Mouse (Mus musculus) ES-CJ7 (cell line): ENCODE data around the gene Sprr2k.
A peak's percentile ranks its signal among the peaks of the same experiment; 100 is the strongest.

ENCODE experiments used
- DNase-seq: peaks from one replicate; pipeline ENCODE4 v3.0.0; 2011; ENCODE audit warnings: low read depth, low spot score

The Sprr2k gene

GRCm38 (mm10) chr3:92432282-92432681, at the start of gene Sprr2k:
Gene Sprr2k (plus strand): TSS chr3:92432582.
- no peak for DNase-seq

GRCm38 (mm10) chr3:92385385-92385784, 47.0 kb upstream of the Sprr2k start, which contains the start of gene Sprr2h:
Gene Sprr2h (plus strand): TSS chr3:92385685.
- no peak for DNase-seq

- no peak for DNase-seq
Observed at GRCm38 (mm10) chr3:92394301-92394700, 38.1 kb upstream of the Sprr2k start.

GRCm38 (mm10) chr3:92407691-92408090, 24.7 kb upstream of the Sprr2k start, which contains the start of gene Sprr2i:
Gene Sprr2i (plus strand): TSS chr3:92407991.
- no peak for DNase-seq

GRCm38 (mm10) chr3:92417782-92418181, 14.6 kb upstream of the Sprr2k start, which contains the start of gene Sprr2j-ps:
Gene Sprr2j-ps (plus strand): TSS chr3:92418082.
- no peak for DNase-seq

- DNase-seq = no peak
Observed at GRCm38 (mm10) chr3:92429323-92429722, 3.1 kb upstream of the Sprr2k start, which contains the start of gene Gm9774. Gene Gm9774 (minus strand): TSS chr3:92429423.

- no peak for DNase-seq
Observed at GRCm38 (mm10) chr3:92438689-92439088, 6.3 kb downstream of the Sprr2k start, which contains the start of gene Sprr1b. Gene Sprr1b (minus strand): TSS chr3:92438789.

GRCm38 (mm10) chr3:92440177-92440576, 7.8 kb downstream of the Sprr2k start:
- no peak for DNase-seq

- no peak for DNase-seq
Observed at GRCm38 (mm10) chr3:92455151-92455550, 22.8 kb downstream of the Sprr2k start.

- DNase-seq = no peak
Observed at GRCm38 (mm10) chr3:92458620-92459019, 26.2 kb downstream of the Sprr2k start, which contains the start of gene Sprr3. Gene Sprr3 (minus strand): TSS chr3:92458720.

- no peak for DNase-seq
Observed at GRCm38 (mm10) chr3:92466576-92466975, 34.2 kb downstream of the Sprr2k start.

GRCm38 (mm10) chr3:92467424-92467823, 35.0 kb downstream of the Sprr2k start:
- no peak for DNase-seq

GRCm38 (mm10) chr3:92470111-92470510, 37.7 kb downstream of the Sprr2k start:
- DNase-seq = no peak

- peak; percentile 48 for DNase-seq
Observed at GRCm38 (mm10) chr3:92481249-92481648, 48.9 kb downstream of the Sprr2k start.
